Mouse (Mus musculus): ENCODE data around the gene Kcnq4.

DNA sequence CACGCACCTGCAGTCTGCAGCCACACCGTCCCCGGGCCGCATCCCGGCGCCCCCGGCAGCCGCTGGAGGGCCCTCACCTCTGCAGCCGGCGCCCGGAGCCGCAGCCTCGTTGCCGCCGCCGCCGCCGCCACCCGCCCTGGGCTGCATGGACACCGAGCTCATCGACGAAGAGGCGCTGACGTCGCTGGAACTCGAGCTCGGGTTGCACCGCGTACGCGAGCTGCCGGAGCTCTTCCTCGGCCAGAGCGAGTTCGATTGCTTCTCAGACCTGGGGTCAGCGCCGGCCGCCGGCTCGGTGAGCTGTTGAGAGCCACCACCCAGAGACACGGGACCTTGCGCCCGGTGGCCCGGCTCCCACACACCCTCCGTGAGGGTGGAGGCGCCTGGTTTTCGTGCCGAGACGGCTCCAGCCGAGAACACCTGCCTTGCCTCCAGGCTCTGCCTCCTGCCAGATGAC, 81.3 kb downstream of the Kcnq4 start:
- TF ChIP-seq CTCF (IDR thresholded peaks at IDR 0.05; ENCODE audit: insufficient read depth, low read length) (no peak), POLR2A (IDR thresholded peaks at IDR 0.05; ENCODE audit: borderline replicate concordance, extremely low read depth, low read depth, low read length) (no peak)
